Mouse (Mus musculus) heart, adult 18-20 months (tissue): ENCODE measurements around the gene Gm11146. TPM values are rescaled to one million over a fixed set of nuclear protein-coding genes. Genes with fewer than 3 reads are reported as not detected.

Source experiments
- DNase-seq, 2 experiments: peaks; one replicate each; pipeline ENCODE4 v3.0.0; 2021 to 2022; ENCODE audit warnings: mixed read lengths in 1 of 2
- microRNA-seq, 2 experiments: library from miRNA; unstranded; fragments of <30 nt; microRNA quantifications; one replicate each; pipeline ENCODE4 v1.2.0; 2022
- total RNA-seq, 2 experiments: library from RNA; stranded (reverse); gene quantifications; 2 replicates each; pipeline ENCODE4 v1.2.3; 2021

Gene Gm11146
- total RNA-seq, 2 experiments from 2014 or later: not detected

DNA sequence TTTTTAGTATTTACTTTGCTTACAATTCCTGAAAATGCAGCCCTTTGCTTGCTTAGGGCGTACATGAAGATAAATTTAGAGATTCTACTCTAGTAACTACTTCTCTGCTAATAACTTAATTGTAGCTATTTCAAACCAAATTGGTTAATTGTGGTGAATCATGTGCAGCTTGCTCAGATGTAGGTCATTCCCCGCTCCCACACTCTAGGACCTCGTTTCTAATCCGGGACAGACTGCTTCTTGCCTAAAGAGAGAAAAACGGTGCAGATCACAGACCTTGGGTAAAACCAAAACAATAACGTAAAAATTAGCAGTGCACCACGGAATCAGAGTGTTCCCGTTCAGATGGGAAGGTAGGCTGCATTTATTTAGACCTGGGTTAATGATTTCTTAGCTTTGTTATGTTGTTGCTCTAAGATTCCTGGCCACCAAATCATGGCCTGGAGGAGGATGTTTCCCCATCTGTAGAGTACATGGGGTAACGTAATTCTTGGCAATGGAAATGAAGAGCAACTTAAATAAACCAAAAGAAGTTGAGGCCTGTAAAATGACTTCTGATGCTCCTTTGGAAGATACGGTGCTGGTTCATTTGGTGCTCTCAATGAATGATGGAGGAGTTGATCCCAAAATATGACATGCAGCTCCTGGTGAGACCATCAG is 45.3 kb downstream of the Gm11146 start:
- no peak for DNase-seq

DNA sequence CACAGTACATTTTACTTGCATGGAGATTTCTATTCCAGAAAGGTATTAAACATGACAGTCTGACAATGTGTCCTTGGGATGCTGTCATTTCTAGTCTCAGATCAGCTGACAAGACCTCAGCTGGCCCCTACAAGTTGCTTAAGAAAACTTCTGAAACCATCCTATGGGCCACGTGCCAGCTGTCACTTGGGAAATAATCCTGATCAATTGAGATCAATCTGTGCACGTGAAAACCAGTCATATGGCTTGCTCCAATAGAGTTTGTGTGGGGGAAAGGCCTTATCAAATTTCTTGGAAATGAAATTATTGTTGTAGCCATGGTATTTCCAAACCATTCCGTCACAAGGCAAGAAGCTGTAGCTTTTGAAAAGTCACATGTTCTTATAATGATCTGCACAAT is 50.8 kb downstream of the Gm11146 start:
- no peak for DNase-seq

Small RNAs within 50 kb of the gene (microRNA-seq; reads per million reads assigned to microRNA genes)
- gene Mir125b-2 (240 to 384 reads per million in 2 experiments), gene Mir99a (43,938 to 45,208 reads per million in 2 experiments), gene Mirlet7c-1 (739 to 971 reads per million in 2 experiments)
